Mouse (Mus musculus) cerebellum, adult 9-11 months (tissue): ENCODE data around the gene Amotl2.

Experiments used
- DNase-seq: peaks from one replicate; pipeline ENCODE4 v3.0.0; 2022

The Amotl2 gene

GRCm38 (mm10) chr9:102719936-102720566 lies 3.6 kb downstream of the Amotl2 start:
- DNase-seq: no peak

GRCm38 (mm10) chr9:102720567-102721167 lies 4.2 kb downstream of the Amotl2 start:
- DNase-seq: no peak

- DNase-seq: no peak
Measured at GRCm38 (mm10) chr9:102721406-102721978, 5.0 kb downstream of the Amotl2 start.

GRCm38 (mm10) chr9:102722071-102722561 lies 5.6 kb downstream of the Amotl2 start:
- no peak for DNase-seq

- no peak for DNase-seq
Measured at GRCm38 (mm10) chr9:102722750-102723149, 6.3 kb downstream of the Amotl2 start.

GRCm38 (mm10) chr9:102723241-102723709 lies 6.8 kb downstream of the Amotl2 start:
- DNase-seq: no peak

GRCm38 (mm10) chr9:102723990-102724461 lies 7.6 kb downstream of the Amotl2 start:
- DNase-seq: peak; percentile 80

GRCm38 (mm10) chr9:102724942-102725341 lies 8.5 kb downstream of the Amotl2 start:
- no peak for DNase-seq

- peak; percentile 67 for DNase-seq
Measured at GRCm38 (mm10) chr9:102725958-102726654, 9.6 kb downstream of the Amotl2 start.

GRCm38 (mm10) chr9:102726811-102727210 lies 10.3 kb downstream of the Amotl2 start:
- no peak for DNase-seq

GRCm38 (mm10) chr9:102727662-102728468 lies 11.4 kb downstream of the Amotl2 start:
- no peak for DNase-seq

- no peak for DNase-seq
Measured at GRCm38 (mm10) chr9:102728469-102728747, 11.9 kb downstream of the Amotl2 start.

GRCm38 (mm10) chr9:102729093-102729845 lies 12.8 kb downstream of the Amotl2 start:
- DNase-seq: no peak

- no peak for DNase-seq
Measured at GRCm38 (mm10) chr9:102729876-102730413, 13.5 kb downstream of the Amotl2 start.

- no peak for DNase-seq
Measured at GRCm38 (mm10) chr9:102731044-102731471, 14.6 kb downstream of the Amotl2 start.

- DNase-seq: no peak
Measured at GRCm38 (mm10) chr9:102731574-102732175, 15.2 kb downstream of the Amotl2 start.

GRCm38 (mm10) chr9:102732326-102732865 lies 15.9 kb downstream of the Amotl2 start:
- no peak for DNase-seq

- no peak for DNase-seq
Measured at GRCm38 (mm10) chr9:102733459-102733858, 17.0 kb downstream of the Amotl2 start.

GRCm38 (mm10) chr9:102733999-102734738 lies 17.7 kb downstream of the Amotl2 start:
- DNase-seq: no peak

- DNase-seq: no peak
Measured at GRCm38 (mm10) chr9:102734739-102735075, 18.2 kb downstream of the Amotl2 start.
